Mouse (Mus musculus) T-cell, adult 2 months (primary cell): ENCODE measurements around the gene Slc16a12.
"Not testable (repeated sequence)": the region's sequence is repeated elsewhere in the genome, so short reads cannot be mapped to it uniquely, and the experiment has no call there.

Experiments used
- DNase-seq: peaks from one replicate; pipeline ENCODE4 v3.0.0; 2022; ENCODE audit warnings: low spot score

Slc16a12 gene

GRCm38 (mm10) chr19:34746688-34747504, at the start of gene Slc16a12:
TSS of gene Slc16a12 (minus strand) at chr19:34747289.
- no peak for DNase-seq

DNA sequence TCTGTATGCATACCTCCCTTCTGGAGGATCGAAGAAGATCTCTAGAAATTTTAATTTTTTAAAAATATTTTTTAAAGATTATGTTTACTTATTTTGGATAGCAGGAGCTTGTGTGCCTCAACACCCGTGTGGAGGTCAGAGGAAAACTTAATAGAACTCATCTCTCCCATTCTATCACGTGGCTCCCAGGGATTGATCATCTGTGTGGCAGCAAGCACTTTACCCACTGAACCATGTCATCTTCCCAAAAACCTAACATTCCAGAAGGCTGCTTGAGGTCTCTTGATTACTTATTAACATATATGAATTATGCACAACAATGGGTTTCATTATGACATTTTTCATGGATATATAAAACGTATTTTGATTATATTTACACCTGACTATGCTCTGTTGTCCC, 49.3 kb upstream of the Slc16a12 start:
- no peak for DNase-seq

GRCm38 (mm10) chr19:34782491-34782890, 35.4 kb upstream of the Slc16a12 start:
- no peak for DNase-seq

DNA sequence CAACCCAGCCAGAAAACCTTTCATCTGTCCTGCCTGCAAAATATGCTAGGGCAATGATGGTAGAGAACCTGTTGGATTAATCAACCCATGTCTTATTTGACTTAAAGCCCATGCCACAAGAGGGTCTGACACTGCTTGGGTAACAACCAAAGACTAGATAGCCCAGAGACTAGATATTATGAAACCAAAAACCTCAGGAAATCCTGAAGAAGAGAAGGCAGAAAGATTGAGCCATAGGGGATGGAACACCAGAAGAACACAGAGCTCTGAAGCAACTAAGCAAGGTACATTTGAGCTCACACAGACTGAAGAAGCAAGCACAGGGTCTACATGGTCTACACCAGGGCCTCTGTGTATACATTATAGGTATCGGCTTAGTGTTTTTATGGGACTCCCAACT, 31.9 kb upstream of the Slc16a12 start:
- no peak for DNase-seq

- DNase-seq, result no peak
These were observed 31.0 kb upstream of the Slc16a12 start for GRCm38 (mm10) chr19:34778098-34778497.

DNA sequence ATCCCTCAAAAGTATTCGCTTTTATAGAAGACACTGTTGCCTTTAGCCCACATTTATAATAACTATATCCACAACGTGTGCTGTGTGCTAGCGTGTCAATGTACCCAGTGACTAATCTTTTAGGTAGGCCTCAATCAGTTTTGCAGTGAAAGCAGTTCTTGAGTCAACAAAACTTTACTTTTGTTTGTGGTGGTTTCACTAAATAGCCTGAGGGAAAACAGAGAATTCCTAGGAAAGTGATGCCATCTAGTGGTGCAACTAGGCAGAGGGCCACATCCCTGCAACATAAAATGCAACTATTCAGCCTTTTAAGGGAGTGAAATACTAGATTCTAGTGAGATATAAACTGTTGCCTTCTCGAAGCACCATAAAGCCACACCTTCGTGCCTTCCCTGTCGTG, 25.7 kb upstream of the Slc16a12 start:
- no peak for DNase-seq

- no peak for DNase-seq
These were observed 23.7 kb upstream of the Slc16a12 start for GRCm38 (mm10) chr19:34770764-34771163.

- DNase-seq, result no peak
These were observed 11.7 kb upstream of the Slc16a12 start for GRCm38 (mm10) chr19:34758754-34759153.

DNA sequence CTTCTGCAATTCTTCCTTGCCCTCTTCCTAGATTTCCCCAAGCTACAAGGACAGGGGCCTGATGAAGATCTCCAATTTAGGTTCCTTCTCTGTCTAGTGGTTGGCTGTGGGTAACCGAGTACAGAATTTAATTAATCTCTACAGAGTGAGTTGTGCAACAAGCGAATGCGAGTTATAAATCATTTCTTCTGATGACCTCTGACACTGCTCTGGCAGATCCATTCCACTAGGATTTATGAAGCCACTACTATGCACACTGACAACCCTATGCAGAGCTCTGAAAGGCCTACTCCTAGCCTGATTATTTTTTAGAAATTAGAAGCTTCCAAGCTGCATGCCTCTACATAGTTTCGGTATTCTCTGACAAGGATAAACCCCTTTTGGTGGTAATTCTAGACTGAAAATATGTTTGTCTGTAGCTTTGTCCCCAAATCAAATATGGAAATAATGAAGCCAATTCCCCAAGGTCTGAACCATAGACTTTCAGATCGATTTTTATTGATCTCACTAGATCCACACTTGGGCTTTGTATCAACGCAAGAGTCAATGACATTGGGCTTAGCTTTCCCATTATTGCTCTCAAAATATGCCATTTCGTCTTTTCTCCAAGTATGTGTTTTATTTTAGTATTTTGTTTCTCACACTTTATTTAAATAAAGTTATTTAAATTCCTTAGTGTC, 9.6 kb upstream of the Slc16a12 start:
- DNase-seq, result no peak

- no peak for DNase-seq
These were observed 8.6 kb upstream of the Slc16a12 start for GRCm38 (mm10) chr19:34755680-34756079.

GRCm38 (mm10) chr19:34753243-34753642, 6.2 kb upstream of the Slc16a12 start:
- no peak for DNase-seq

GRCm38 (mm10) chr19:34752391-34753092, 5.5 kb upstream of the Slc16a12 start:
- DNase-seq, result no peak

DNA sequence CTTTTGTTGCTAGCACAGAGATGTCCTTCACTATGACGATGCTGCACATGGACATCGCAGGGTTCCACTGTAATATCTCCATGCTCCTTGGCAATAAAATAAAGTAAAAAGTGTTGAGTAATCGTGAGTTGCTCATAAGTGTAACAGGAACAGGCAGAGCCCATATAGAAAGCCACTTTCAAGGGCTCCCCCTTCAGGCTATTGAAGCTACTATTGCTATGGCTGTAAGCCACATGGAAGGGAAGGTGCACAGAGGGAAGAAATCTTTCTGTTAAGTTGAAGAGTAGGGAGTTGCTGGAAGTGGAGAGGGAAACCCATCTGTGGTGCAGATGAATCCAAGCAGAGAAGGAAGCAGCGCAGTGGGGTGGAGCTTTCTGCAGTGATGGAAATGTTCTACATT, 4.1 kb upstream of the Slc16a12 start:
- DNase-seq, result no peak

GRCm38 (mm10) chr19:34748992-34749391, 1.9 kb upstream of the Slc16a12 start:
- no peak for DNase-seq

- not testable (repeated sequence) for DNase-seq
These were observed 880 bp upstream of the Slc16a12 start for GRCm38 (mm10) chr19:34747969-34748368.

- no peak for DNase-seq
These were observed 888 bp downstream of the Slc16a12 start for GRCm38 (mm10) chr19:34746201-34746600.

DNA sequence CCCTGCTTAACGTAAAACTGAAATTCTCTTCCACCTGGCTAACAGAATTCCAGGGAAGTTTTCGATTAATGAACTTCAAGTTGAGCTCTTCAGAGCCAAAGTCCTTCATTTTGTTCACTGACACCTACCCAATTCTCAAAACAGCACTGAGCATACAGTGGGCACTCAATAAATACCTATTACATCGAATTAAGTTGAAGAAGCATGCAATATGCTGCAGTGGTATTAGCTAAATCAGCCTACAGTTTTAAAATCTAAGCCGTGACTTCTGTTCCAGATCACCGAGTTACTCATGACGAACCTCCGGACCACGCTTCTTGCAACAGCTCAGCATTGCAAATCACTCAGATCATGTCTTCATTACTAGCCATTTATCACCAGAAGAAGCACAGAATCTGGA, 2.1 kb downstream of the Slc16a12 start:
- DNase-seq, result no peak

- no peak for DNase-seq
These were observed 9.2 kb downstream of the Slc16a12 start for GRCm38 (mm10) chr19:34737916-34738315.

- DNase-seq, result no peak
These were observed 11.2 kb downstream of the Slc16a12 start for GRCm38 (mm10) chr19:34735900-34736299.

DNA sequence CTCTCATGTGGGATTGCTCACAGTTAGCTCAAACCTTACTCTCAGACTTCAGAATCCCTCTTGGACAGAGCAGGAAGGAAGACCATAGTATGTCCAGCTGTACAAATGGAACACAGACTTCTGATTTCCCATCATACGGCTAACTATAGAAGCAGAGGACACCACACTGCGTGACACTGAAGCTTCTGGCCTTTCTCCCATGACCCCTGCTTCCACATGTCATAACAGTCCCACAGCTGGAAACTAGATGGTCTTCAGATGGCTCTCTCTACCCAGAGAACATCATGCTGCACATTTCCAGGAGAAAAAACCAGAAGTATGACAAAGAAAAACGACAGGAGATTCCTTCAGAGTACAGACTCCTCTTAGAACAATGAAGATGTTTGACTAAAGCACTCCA, 14.1 kb downstream of the Slc16a12 start:
- no peak for DNase-seq

DNA sequence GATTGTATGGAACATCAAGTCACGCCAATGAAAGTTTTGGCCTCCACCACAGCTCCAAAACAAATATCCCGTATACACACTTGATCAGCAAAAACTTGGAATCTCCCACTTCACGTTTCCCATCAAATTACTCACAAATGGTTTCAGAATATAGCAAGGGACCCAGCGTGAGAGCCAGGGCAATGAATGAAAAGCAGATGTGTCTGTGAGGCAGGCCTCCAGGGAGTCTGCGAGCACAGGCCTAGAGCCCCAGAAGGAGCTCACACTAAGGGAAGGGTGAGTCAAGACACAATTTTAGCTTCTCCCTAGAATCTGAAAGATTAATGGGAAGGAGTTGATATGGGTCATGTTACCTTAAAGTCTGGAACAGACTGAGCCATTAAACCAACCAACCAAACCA, 15.7 kb downstream of the Slc16a12 start:
- DNase-seq, result no peak

GRCm38 (mm10) chr19:34730584-34730983, 16.5 kb downstream of the Slc16a12 start:
- no peak for DNase-seq

DNA sequence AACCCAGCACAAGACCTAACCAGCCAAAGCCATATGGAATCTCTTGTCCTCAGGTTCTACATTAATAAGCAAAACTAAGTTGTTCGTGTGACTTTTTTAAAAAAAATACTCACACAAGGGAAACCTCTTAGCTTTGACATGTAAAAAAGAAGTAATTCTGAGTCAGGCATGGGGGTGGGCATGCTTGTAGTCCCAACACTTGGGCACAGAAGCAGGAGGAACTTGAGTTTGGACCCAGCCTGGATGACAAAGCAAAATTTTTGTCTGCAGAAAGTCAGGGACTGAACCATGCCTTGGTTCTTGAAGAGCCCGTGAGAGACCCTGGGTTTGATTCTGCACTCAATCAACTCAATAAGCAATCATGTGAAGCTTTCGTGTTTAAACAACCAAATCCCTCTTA, 17.6 kb downstream of the Slc16a12 start:
- no peak for DNase-seq
